Mouse (Mus musculus): ENCODE results near the gene Dlx2. TPM values are rescaled to one million over a fixed set of nuclear protein-coding genes. Genes with fewer than 3 reads are reported as not detected.
A peak's percentile ranks its signal among the peaks of the same experiment; 100 is the strongest.

Dlx2 gene
- total and polyA plus RNA-seq, 2 experiments, result not detected

DNA sequence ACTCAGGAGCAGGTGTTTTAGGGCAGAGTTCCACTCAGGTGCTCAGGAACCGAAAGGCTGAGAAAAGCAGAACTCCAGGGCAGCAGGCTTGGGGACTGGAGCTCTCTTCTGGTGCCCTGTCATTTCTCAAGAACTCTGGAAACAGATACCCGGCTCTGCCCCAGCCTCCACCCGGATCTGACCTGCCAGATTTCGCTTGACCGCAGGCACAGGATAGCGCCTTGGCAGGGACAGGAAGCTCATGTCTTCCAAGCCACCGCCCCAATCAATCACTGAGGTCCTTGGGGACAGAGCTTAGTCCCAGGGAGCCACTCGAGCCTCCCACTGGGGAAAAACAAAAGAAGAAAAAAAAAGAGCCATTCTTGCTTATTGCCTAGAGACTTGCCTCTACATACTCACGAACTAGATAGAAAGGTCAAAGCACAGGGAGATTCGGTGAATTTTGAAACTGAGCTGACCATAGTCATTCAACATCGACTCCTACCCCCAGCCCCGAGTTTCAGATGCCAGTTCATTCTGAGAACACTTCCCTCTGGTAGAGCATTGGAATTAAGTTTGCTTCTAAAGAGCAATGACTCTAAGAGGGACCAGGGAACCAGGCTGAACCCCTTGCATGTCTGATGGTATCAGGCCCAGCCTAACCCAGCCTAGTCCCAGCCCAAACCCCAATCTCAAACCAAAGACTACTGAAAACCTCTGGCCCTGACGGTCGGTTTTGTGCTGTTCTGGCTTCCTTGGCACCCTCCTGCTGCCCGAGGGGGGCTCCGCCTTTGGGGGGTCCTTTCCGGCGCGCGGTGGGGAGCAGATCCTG is 12.1 kb downstream of the Dlx2 start:
- Histone ChIP-seq H3K36me3 (ENCODE audit: control insufficient read depth, insufficient read depth, low read length) (no peaks in the 10 kb centered on the region), H3K4me1 (ENCODE audit: control insufficient read depth, insufficient read depth, low read length) (0 out of 2 replicates have a peak, but pooled peaks cover 3% of the 10 kb centered on the region), H3K9ac (ENCODE audit: low read depth, low read length) (no peak overlapping the region), H3K79me2 (ENCODE audit: control insufficient read depth, insufficient read depth, low read length) (no peaks in the 10 kb centered on the region), H3K27ac (replicated peaks; ENCODE audit: insufficient read depth, low read depth, low read length) (no peak overlapping the region), H3K27me3 (ENCODE audit: control insufficient read depth, insufficient read depth, low read length) (peaks cover 51% of the 10 kb centered on the region), H3K4me3 (ENCODE audit: insufficient read depth, low read depth, low read length) (no peak overlapping the region)
- 2% methylated on average over 20 of the region's 20 CpGs for WGBS
- peak; percentile 29 for DNase-seq (ENCODE audit: extremely low read depth, low read depth, low spot score)
- TF ChIP-seq CTCF (IDR thresholded peaks at IDR 0.05; ENCODE audit: low read depth, low read length) (no peak), POLR2A (IDR thresholded peaks at IDR 0.05; ENCODE audit: extremely low read depth, insufficient read depth, low read length) (no peak)

GRCm38 (mm10) chr2:71533094-71533493 is 13.5 kb downstream of the Dlx2 start:
- no peak for TF ChIP-seq CTCF (IDR thresholded peaks at IDR 0.05; ENCODE audit: low read depth, low read length)
- no peak for TF ChIP-seq POLR2A (IDR thresholded peaks at IDR 0.05; ENCODE audit: extremely low read depth, insufficient read depth, low read length)
- H3K27ac ChIP-seq (replicated peaks; ENCODE audit: insufficient read depth, low read depth, low read length), result no peak overlapping the region
- H3K4me1 ChIP-seq (ENCODE audit: control insufficient read depth, insufficient read depth, low read length), result 0 out of 2 replicates have a peak, but pooled peaks cover 3% of the 10 kb centered on the region
- H3K9ac ChIP-seq (ENCODE audit: low read depth, low read length), result no peak overlapping the region
- WGBS, result 11% methylated on average over 5 of the region's 5 CpGs
- no peaks in the 10 kb centered on the region for H3K79me2 ChIP-seq (ENCODE audit: control insufficient read depth, insufficient read depth, low read length)
- H3K36me3 ChIP-seq (ENCODE audit: control insufficient read depth, insufficient read depth, low read length), result no peaks in the 10 kb centered on the region
- H3K4me3 ChIP-seq (ENCODE audit: insufficient read depth, low read depth, low read length), result no peak overlapping the region
- peaks cover 55% of the 10 kb centered on the region for H3K27me3 ChIP-seq (ENCODE audit: control insufficient read depth, insufficient read depth, low read length)
- DNase-seq (ENCODE audit: extremely low read depth, low read depth, low spot score), result no peak

DNA sequence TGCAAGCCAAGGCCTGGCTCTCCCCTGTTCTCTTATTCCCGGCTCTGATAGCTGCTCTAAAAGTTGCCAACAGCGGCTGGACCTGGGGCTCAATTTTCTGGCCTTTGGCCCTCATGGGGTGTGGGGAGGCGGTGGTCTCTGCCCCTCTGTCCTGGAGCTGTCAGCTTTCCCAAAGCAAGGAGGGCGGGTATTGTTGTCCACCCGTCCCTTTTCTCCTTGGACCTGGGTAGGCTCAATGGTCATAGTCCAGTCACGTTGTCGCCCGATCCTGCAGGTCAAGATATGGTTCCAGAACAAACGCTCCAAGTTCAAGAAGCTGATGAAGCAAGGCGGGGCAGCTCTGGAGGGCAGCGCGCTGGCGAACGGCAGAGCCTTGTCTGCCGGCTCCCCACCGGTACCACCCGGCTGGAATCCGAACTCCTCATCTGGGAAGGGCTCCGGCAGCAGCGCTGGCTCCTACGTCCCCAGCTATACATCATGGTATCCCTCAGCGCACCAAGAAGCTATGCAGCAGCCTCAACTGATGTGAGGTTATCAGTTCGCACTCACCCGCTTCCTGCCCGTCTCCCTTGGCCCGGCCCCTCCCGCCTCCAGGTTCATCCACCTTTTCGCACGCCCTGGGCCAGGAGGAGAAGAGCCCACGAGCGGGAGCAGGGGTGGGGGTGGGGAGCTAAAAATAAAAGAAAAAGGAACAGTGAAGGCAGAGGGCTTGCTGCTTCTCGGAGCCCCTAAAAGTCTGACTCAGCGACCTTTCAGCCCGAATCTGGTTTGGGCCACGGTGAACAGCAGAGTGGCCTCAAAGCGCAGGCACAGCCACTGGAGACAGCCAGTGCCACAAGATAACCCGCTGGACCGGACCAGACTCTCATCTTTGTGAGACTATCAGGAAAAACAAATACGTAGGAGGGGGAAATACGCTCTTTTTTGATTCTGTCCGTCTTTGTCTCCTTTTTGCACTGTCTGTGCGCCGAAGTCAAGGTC is 14.3 kb downstream of the Dlx2 start:
- Histone ChIP-seq H3K4me3 (ENCODE audit: insufficient read depth, low read depth, low read length) (no peak overlapping the region), H3K4me1 (ENCODE audit: control insufficient read depth, insufficient read depth, low read length) (0 out of 2 replicates have a peak, but pooled peaks cover 3% of the 10 kb centered on the region), H3K79me2 (ENCODE audit: control insufficient read depth, insufficient read depth, low read length) (no peaks in the 10 kb centered on the region), H3K9ac (ENCODE audit: low read depth, low read length) (no peak overlapping the region), H3K36me3 (ENCODE audit: control insufficient read depth, insufficient read depth, low read length) (no peaks in the 10 kb centered on the region), H3K27ac (replicated peaks; ENCODE audit: insufficient read depth, low read depth, low read length) (no peak overlapping the region), H3K27me3 (ENCODE audit: control insufficient read depth, insufficient read depth, low read length) (peaks cover 58% of the 10 kb centered on the region)
- WGBS, result 6% methylated on average over 43 of the region's 43 CpGs
- DNase-seq (ENCODE audit: extremely low read depth, low read depth, low spot score), result no peak
- TF ChIP-seq POLR2A (IDR thresholded peaks at IDR 0.05; ENCODE audit: extremely low read depth, insufficient read depth, low read length) (no peak), CTCF (IDR thresholded peaks at IDR 0.05; ENCODE audit: low read depth, low read length) (no peak)

- no peaks in the 10 kb centered on the region for H3K79me2 ChIP-seq (ENCODE audit: control insufficient read depth, insufficient read depth, low read length)
- no peak for DNase-seq (ENCODE audit: extremely low read depth, low read depth, low spot score)
- TF ChIP-seq POLR2A (IDR thresholded peaks at IDR 0.05; ENCODE audit: extremely low read depth, insufficient read depth, low read length) (no peak), CTCF (IDR thresholded peaks at IDR 0.05; ENCODE audit: low read depth, low read length) (no peak)
- 2% methylated on average over 12 of the region's 12 CpGs for WGBS
- H3K4me3 ChIP-seq (ENCODE audit: insufficient read depth, low read depth, low read length), result no peak overlapping the region
- 0 out of 2 replicates have a peak, but pooled peaks cover 3% of the 10 kb centered on the region for H3K4me1 ChIP-seq (ENCODE audit: control insufficient read depth, insufficient read depth, low read length)
- H3K9ac ChIP-seq (ENCODE audit: low read depth, low read length), result no peak overlapping the region
- no peaks in the 10 kb centered on the region for H3K36me3 ChIP-seq (ENCODE audit: control insufficient read depth, insufficient read depth, low read length)
- H3K27me3 ChIP-seq (ENCODE audit: control insufficient read depth, insufficient read depth, low read length), result peaks cover 57% of the 10 kb centered on the region
- H3K27ac ChIP-seq (replicated peaks; ENCODE audit: insufficient read depth, low read depth, low read length), result no peak overlapping the region
Measured at GRCm38 (mm10) chr2:71531124-71531590, 15.4 kb downstream of the Dlx2 start.

DNA sequence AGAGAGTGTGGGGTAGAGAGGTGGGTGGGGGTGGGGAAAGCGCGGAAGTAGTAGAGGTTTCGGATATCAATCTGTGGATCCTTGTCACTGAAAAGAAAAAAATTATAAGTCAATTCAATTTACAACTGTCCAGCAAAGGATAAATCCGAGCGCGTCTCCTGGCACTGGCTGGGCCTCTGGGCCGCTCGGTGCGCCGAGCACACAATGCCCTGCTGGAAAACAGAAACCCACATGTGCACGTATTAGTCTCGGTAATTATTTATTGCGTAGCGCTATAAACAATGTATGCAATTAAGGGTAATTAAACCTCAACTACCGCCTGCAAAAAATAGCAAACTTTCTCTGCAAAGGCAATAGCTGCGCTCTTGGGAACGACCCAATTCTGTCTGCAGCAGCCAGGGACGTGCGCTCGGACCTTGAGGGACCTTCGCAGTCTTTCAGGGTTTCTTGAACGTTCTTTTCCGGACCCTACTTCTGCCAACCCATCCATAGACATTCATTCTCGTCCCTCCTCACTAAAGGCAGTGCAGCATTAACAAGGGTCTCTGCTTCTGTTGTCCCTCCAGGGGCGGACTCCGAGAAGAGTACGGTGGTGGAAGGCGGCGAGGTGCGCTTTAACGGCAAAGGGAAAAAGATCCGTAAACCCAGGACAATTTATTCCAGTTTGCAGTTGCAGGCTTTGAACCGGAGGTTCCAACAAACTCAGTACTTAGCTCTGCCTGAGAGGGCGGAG is 16.0 kb downstream of the Dlx2 start:
- WGBS, result 5% methylated on average over 34 of the region's 34 CpGs
- Histone ChIP-seq H3K36me3 (ENCODE audit: control insufficient read depth, insufficient read depth, low read length) (no peaks in the 10 kb centered on the region), H3K9ac (ENCODE audit: low read depth, low read length) (no peak overlapping the region), H3K4me1 (ENCODE audit: control insufficient read depth, insufficient read depth, low read length) (0 out of 2 replicates have a peak, but pooled peaks cover 3% of the 10 kb centered on the region), H3K79me2 (ENCODE audit: control insufficient read depth, insufficient read depth, low read length) (no peaks in the 10 kb centered on the region), H3K4me3 (ENCODE audit: insufficient read depth, low read depth, low read length) (no peak overlapping the region), H3K27me3 (ENCODE audit: control insufficient read depth, insufficient read depth, low read length) (peaks cover 60% of the 10 kb centered on the region), H3K27ac (replicated peaks; ENCODE audit: insufficient read depth, low read depth, low read length) (no peak overlapping the region)
- DNase-seq (ENCODE audit: extremely low read depth, low read depth, low spot score), result no peak
- TF ChIP-seq CTCF (IDR thresholded peaks at IDR 0.05; ENCODE audit: low read depth, low read length), result no peak
- no peak for TF ChIP-seq POLR2A (IDR thresholded peaks at IDR 0.05; ENCODE audit: extremely low read depth, insufficient read depth, low read length)

All from liver, adult 2 months (tissue).